Mouse (Mus musculus): ENCODE measurements around the gene Tac4. TPM values are rescaled to one million over a fixed set of nuclear protein-coding genes. Genes with fewer than 3 reads are reported as not detected.

Tac4 gene
- polyA plus RNA-seq, 1 experiment: 0.09 TPM

- no peaks in the 10 kb centered on the region for H3K27me3 ChIP-seq (replicated peaks; ENCODE audit: control insufficient read depth, insufficient read depth, low read length)
- no peak overlapping the region for H3K27ac ChIP-seq (ENCODE audit: insufficient read depth, low read depth, low read length)
- H3K36me3 ChIP-seq (ENCODE audit: control insufficient read depth, insufficient read depth, low read length): no peaks in the 10 kb centered on the region
- H3K4me1 ChIP-seq (ENCODE audit: control insufficient read depth, insufficient read depth, low read length): no peaks in the 10 kb centered on the region
- DNase-seq: peak; percentile 78
- TF ChIP-seq POLR2A (IDR thresholded peaks at IDR 0.05; ENCODE audit: low read depth, low read length): no peak
- peak; percentile 53 for TF ChIP-seq CTCF (conservative IDR thresholded peaks at IDR 0.05; ENCODE audit: insufficient read depth, insufficient read length, low read depth, low read length)
- 3% methylated on average over 26 of the region's 26 CpGs for WGBS
- peak overlapping the region; percentile 59 for H3K4me3 ChIP-seq (ENCODE audit: insufficient read depth, low read depth, low read length)
These were observed 2.8 kb upstream of the Tac4 start for GRCm38 (mm10) chr11:95258490-95258889.

- H3K27ac ChIP-seq (ENCODE audit: insufficient read depth, low read depth, low read length): peak overlapping the region; percentile 72
- peak; percentile 11 for TF ChIP-seq POLR2A (IDR thresholded peaks at IDR 0.05; ENCODE audit: low read depth, low read length)
- TF ChIP-seq CTCF (conservative IDR thresholded peaks at IDR 0.05; ENCODE audit: insufficient read depth, insufficient read length, low read depth, low read length): peak; percentile 98
- H3K27me3 ChIP-seq (replicated peaks; ENCODE audit: control insufficient read depth, insufficient read depth, low read length): no peaks in the 10 kb centered on the region
- under 1% methylated on average over 73 of the region's 73 CpGs for WGBS
- H3K4me1 ChIP-seq (ENCODE audit: control insufficient read depth, insufficient read depth, low read length): peaks cover 4% of the 10 kb centered on the region; the same call in 1 of the 2 replicates
- no peaks in the 10 kb centered on the region for H3K36me3 ChIP-seq (ENCODE audit: control insufficient read depth, insufficient read depth, low read length)
- DNase-seq: peak; percentile 94
- peak overlapping the region; percentile 59 for H3K4me3 ChIP-seq (ENCODE audit: insufficient read depth, low read depth, low read length)
These were observed 2.1 kb upstream of the Tac4 start for GRCm38 (mm10) chr11:95259088-95259849.

DNA sequence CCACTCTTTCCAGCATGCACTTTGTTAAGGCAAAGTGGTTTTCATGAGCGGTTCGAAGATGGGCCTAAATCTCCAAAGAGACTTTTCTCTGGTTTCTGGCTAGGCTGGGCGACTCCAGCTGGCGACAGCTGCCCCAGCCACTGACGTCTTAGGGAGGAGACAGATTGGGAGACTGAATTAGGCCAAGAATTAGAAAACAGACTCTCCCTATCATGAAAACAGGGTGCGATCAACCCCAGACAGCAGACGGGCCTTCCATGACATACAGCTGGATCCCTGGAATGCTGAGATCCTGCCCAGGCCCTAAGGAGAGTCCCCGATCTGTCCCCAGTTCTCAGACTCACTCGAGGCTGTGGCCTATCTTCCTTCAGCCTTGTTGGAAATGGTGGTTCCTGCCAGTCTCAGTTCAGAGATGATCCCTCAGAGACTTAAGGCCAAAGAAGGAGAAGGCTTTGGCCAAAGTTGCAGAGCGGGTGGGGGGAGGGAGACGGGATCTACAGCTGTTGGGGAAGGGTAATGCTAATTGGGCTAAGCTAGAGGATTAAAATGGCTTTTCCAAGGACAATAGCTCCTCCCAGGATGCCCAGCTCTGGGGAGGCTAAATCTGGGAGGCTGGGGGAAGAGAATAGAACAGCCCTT lies 2.6 kb downstream of the Tac4 start:
- Histone ChIP-seq H3K27ac (ENCODE audit: insufficient read depth, low read depth, low read length) (peak overlapping the region; percentile 68), H3K36me3 (ENCODE audit: control insufficient read depth, insufficient read depth, low read length) (no peaks in the 10 kb centered on the region), H3K4me3 (ENCODE audit: insufficient read depth, low read depth, low read length) (no peak overlapping the region), H3K27me3 (replicated peaks; ENCODE audit: control insufficient read depth, insufficient read depth, low read length) (no peaks in the 10 kb centered on the region), H3K4me1 (ENCODE audit: control insufficient read depth, insufficient read depth, low read length) (peaks cover 28% of the 10 kb centered on the region; the same call in 1 of the 2 replicates)
- 68% methylated on average over 11 of the region's 11 CpGs for WGBS
- TF ChIP-seq CTCF (conservative IDR thresholded peaks at IDR 0.05; ENCODE audit: insufficient read depth, insufficient read length, low read depth, low read length) (no peak), POLR2A (IDR thresholded peaks at IDR 0.05; ENCODE audit: low read depth, low read length) (no peak)
- peak; percentile 48 for DNase-seq

DNA sequence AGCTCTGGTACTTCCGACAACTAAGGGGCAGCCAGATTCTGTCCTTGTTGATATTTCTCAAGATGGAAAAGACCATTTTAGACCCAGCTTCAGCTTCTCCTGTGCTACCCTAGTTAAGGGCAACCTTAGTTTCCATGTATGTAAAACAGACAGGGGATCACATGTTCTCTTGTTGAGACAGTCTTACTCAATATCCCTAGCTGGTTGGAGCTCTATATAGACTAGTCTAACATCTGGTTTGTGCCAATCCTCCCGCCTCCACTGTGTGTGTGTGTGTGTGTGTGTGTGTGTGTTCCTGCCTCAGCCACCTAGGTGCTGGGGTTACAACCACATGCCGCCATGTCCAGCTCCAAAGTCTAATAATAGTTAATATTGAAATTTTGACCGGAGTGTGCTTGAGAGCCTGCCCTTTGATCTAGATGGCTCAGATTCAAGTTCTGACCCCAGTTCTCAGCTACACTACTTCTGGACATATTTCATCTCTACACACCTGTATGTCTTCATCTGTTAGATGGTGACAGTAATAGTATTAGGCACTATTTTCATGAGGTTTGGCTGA lies 3.2 kb downstream of the Tac4 start:
- WGBS: 54% methylated on average over 4 of the region's 4 CpGs
- peak; percentile 52 for DNase-seq
- Histone ChIP-seq H3K27me3 (replicated peaks; ENCODE audit: control insufficient read depth, insufficient read depth, low read length) (no peaks in the 10 kb centered on the region), H3K4me3 (ENCODE audit: insufficient read depth, low read depth, low read length) (no peak overlapping the region), H3K27ac (ENCODE audit: insufficient read depth, low read depth, low read length) (peak overlapping the region; percentile 68; the same call in 1 of the 2 replicates), H3K4me1 (ENCODE audit: control insufficient read depth, insufficient read depth, low read length) (peaks cover 28% of the 10 kb centered on the region; the same call in 1 of the 2 replicates), H3K36me3 (ENCODE audit: control insufficient read depth, insufficient read depth, low read length) (no peaks in the 10 kb centered on the region)
- TF ChIP-seq CTCF (conservative IDR thresholded peaks at IDR 0.05; ENCODE audit: insufficient read depth, insufficient read length, low read depth, low read length) (no peak), POLR2A (IDR thresholded peaks at IDR 0.05; ENCODE audit: low read depth, low read length) (no peak)

DNA sequence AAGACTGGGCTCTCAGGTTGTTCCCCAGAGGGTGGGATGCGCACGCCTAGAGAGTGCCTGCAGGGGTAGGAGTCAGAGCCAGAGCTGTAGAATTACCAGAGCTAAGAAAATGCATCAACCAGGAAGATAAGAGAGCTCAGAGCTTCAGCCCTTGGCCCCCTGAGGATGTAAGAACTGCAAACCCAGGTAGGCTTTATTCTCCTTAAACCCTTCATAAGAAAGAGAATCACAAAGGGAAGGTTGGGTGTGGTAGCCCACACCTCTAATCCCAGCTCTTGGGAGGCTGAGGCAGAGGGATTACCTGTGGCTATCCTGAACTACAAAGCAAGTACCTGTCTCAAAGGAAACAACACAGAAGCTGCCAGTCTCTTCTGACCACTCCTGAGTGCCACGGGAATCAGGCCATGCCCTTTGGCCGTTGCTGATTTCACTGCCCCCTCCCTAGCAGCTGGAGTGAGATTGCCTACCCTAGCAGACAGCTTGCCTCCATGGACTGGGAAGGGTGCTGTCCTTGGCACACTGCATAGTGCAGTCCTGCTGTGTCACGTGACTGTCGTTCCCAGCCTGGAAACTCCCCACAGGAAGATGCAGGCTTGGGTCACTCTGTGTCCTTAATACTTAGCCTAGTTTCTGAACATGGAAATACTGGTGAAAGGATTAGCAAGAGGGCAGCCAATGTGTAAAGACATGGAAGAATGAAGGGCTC lies 5.4 kb downstream of the Tac4 start:
- 34% methylated on average over 6 of the region's 6 CpGs for WGBS
- TF ChIP-seq CTCF (conservative IDR thresholded peaks at IDR 0.05; ENCODE audit: insufficient read depth, insufficient read length, low read depth, low read length): no peak
- TF ChIP-seq POLR2A (IDR thresholded peaks at IDR 0.05; ENCODE audit: low read depth, low read length): no peak
- Histone ChIP-seq H3K27me3 (replicated peaks; ENCODE audit: control insufficient read depth, insufficient read depth, low read length) (no peaks in the 10 kb centered on the region), H3K36me3 (ENCODE audit: control insufficient read depth, insufficient read depth, low read length) (no peaks in the 10 kb centered on the region), H3K4me3 (ENCODE audit: insufficient read depth, low read depth, low read length) (no peak overlapping the region), H3K27ac (ENCODE audit: insufficient read depth, low read depth, low read length) (peak overlapping the region; percentile 6; the same call in 1 of the 2 replicates), H3K4me1 (ENCODE audit: control insufficient read depth, insufficient read depth, low read length) (peaks cover 28% of the 10 kb centered on the region; the same call in 1 of the 2 replicates)
- peak; percentile 86 for DNase-seq

DNA sequence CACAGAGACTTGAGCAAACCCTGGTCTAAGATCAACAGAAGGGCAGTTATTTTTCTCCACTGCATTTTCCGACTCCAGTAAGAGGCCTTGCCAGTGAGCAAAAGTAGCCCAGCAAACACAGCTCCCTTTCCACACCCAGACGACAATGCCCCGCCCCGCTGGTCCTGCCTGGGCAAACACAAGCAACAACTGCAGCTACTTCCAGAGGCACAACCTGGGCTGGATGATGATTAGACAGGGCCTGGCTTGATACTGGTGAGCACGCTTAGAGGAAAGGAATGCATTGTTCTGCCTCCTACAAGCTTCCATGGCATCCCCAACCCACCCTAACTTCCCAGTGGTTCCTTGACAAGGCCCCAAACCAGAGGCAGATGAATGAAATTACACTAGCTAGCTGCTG lies 12.3 kb downstream of the Tac4 start:
- no peak for TF ChIP-seq CTCF (conservative IDR thresholded peaks at IDR 0.05; ENCODE audit: insufficient read depth, insufficient read length, low read depth, low read length)
- no peak for TF ChIP-seq POLR2A (IDR thresholded peaks at IDR 0.05; ENCODE audit: low read depth, low read length)
- H3K27ac ChIP-seq (ENCODE audit: insufficient read depth, low read depth, low read length): no peak overlapping the region
- WGBS: 84% methylated on average over 5 of the region's 5 CpGs

More for the DNA sequence above, 12.3 kb downstream of the Tac4 start:
- H3K4me1 ChIP-seq (ENCODE audit: control insufficient read depth, insufficient read depth, low read length): no peaks in the 10 kb centered on the region
- no peaks in the 10 kb centered on the region for H3K27me3 ChIP-seq (replicated peaks; ENCODE audit: control insufficient read depth, insufficient read depth, low read length)
- H3K36me3 ChIP-seq (ENCODE audit: control insufficient read depth, insufficient read depth, low read length): peaks cover 14% of the 10 kb centered on the region
- DNase-seq: no peak
- H3K4me3 ChIP-seq (ENCODE audit: insufficient read depth, low read depth, low read length): no peak overlapping the region
